ENCODE assay signal across 15 mouse cellular contexts in genomic region chr8:47737120-47737519, GRCm38 (mm10). TPM values are rescaled to one million over a fixed set of nuclear protein-coding genes. Genes with fewer than 3 reads are reported as not detected.
DNase-seq lines count a peak whose midpoint lies in the region; ATAC-seq and TF ChIP-seq lines count a peak whose summit lies in the region.
"Had no signal": no experiment of that assay in that cellular context is flagged by ENCODE, and none has a peak within 500 bp of the region (broad histone marks: within the 10 kb centered on the region; RNA-seq: fewer than 3 reads in every experiment).

No protein-coding gene starts in this region.

- no peaks in the 10 kb centered on the region for H3K4me1 ChIP-seq in forebrain, embryonic 13.5 days
- H3K4me1 ChIP-seq in forebrain, embryonic 11.5 days (replicated peaks; ENCODE audit: control insufficient read depth, insufficient read depth, low read length): no peaks in the 10 kb centered on the region
- no peaks in the 10 kb centered on the region for H3K4me1 ChIP-seq in midbrain, postnatal 0 days (ENCODE audit: insufficient read depth, low read length)
- no peaks in the 10 kb centered on the region for H3K4me1 ChIP-seq in midbrain, embryonic 13.5 days (replicated peaks)
- H3K4me1 ChIP-seq in hindbrain, embryonic 15.5 days (replicated peaks): peaks cover 6% of the 10 kb centered on the region; the same call in 1 of the 2 replicates
- H3K4me1 ChIP-seq: embryonic facial prominence, embryonic 15.5 days; heart, embryonic 12.5 days had no signal

- peak; percentile 23; the same call in 1 of the 2 replicates for TF ChIP-seq CTCF in midbrain, postnatal 0 days (IDR thresholded peaks at IDR 0.05)

- H3K4me3 ChIP-seq in forebrain, embryonic 13.5 days: no peak overlapping the region
- H3K4me3 ChIP-seq in forebrain, embryonic 11.5 days (ENCODE audit: low read depth, low read length): no peak overlapping the region
- no peak overlapping the region for H3K4me3 ChIP-seq in midbrain, postnatal 0 days (ENCODE audit: low read depth, low read length)
- H3K4me3 ChIP-seq in midbrain, embryonic 13.5 days (replicated peaks): no peak overlapping the region
- no peak overlapping the region for H3K4me3 ChIP-seq in hindbrain, embryonic 15.5 days
- H3K4me3 ChIP-seq: embryonic facial prominence, embryonic 15.5 days; heart, embryonic 12.5 days; neural tube, embryonic 12.5 days had no signal

- ATAC-seq in forebrain, embryonic 13.5 days: 0 out of 2 replicates have a peak, but pooled peaks have one; percentile 30
- no peak for ATAC-seq in forebrain, embryonic 11.5 days (replicated peaks; ENCODE audit: low FRiP score)
- ATAC-seq in midbrain, postnatal 0 days (ENCODE audit: low FRiP score): peak; percentile 56
- no peak for ATAC-seq in midbrain, embryonic 13.5 days
- ATAC-seq in hindbrain, embryonic 15.5 days (ENCODE audit: low FRiP score, low read depth): peak; percentile 65; the same call in 1 of the 2 replicates

- WGBS in forebrain, embryonic 13.5 days: 68% methylated on average over 7 of the region's 7 CpGs
- WGBS in forebrain, embryonic 11.5 days: 70% methylated on average over 7 of the region's 7 CpGs
- WGBS in midbrain, postnatal 0 days: 51% methylated on average over 7 of the region's 7 CpGs
- 71% methylated on average over 7 of the region's 7 CpGs for WGBS in midbrain, embryonic 13.5 days
- 32% methylated on average over 7 of the region's 7 CpGs for WGBS in hindbrain, embryonic 15.5 days

- H3K4me2 ChIP-seq in forebrain, embryonic 13.5 days: no peak overlapping the region
- H3K4me2 ChIP-seq in forebrain, embryonic 11.5 days (ENCODE audit: low read depth, low read length, severe bottlenecking): no peak overlapping the region
- no peak overlapping the region for H3K4me2 ChIP-seq in midbrain, postnatal 0 days (ENCODE audit: low read depth, low read length, poor library complexity, severe bottlenecking)
- H3K4me2 ChIP-seq in midbrain, embryonic 13.5 days (replicated peaks): no peak overlapping the region
- no peak overlapping the region for H3K4me2 ChIP-seq in hindbrain, embryonic 15.5 days
- H3K4me2 ChIP-seq: embryonic facial prominence, embryonic 15.5 days; heart, embryonic 12.5 days; neural tube, embryonic 12.5 days had no signal

- no peak overlapping the region for H3K9ac ChIP-seq in forebrain, embryonic 13.5 days
- no peak overlapping the region for H3K9ac ChIP-seq in forebrain, embryonic 11.5 days (ENCODE audit: low read length)
- H3K9ac ChIP-seq in midbrain, postnatal 0 days (replicated peaks; ENCODE audit: low read length, poor library complexity, severe bottlenecking): no peak overlapping the region
- H3K9ac ChIP-seq in midbrain, embryonic 13.5 days (replicated peaks): no peak overlapping the region
- H3K9ac ChIP-seq in hindbrain, embryonic 15.5 days: no peak overlapping the region
- H3K9ac ChIP-seq: embryonic facial prominence, embryonic 15.5 days; heart, embryonic 12.5 days; neural tube, embryonic 12.5 days had no signal

- H3K27ac ChIP-seq in forebrain, embryonic 13.5 days: no peak overlapping the region
- H3K27ac ChIP-seq in forebrain, embryonic 11.5 days (ENCODE audit: low read depth, low read length): no peak overlapping the region
- H3K27ac ChIP-seq in midbrain, postnatal 0 days (ENCODE audit: low read depth, low read length): no peak overlapping the region
- no peak overlapping the region for H3K27ac ChIP-seq in midbrain, embryonic 13.5 days
- no peak overlapping the region for H3K27ac ChIP-seq in hindbrain, embryonic 15.5 days (replicated peaks)
- H3K27ac ChIP-seq: embryonic facial prominence, embryonic 15.5 days; kidney, postnatal 0 days; neural tube, embryonic 12.5 days had no signal

- H3K27me3 ChIP-seq in forebrain, embryonic 13.5 days: 0 out of 2 replicates have a peak, but pooled peaks cover 2% of the 10 kb centered on the region
- H3K27me3 ChIP-seq in forebrain, embryonic 11.5 days (ENCODE audit: control insufficient read depth, insufficient read depth, low read length): no peaks in the 10 kb centered on the region
- no peaks in the 10 kb centered on the region for H3K27me3 ChIP-seq in midbrain, postnatal 0 days (ENCODE audit: insufficient read depth, low read length)
- H3K27me3 ChIP-seq in midbrain, embryonic 13.5 days: no peaks in the 10 kb centered on the region
- H3K27me3 ChIP-seq in hindbrain, embryonic 15.5 days: no peaks in the 10 kb centered on the region; the same call in 1 of the 2 replicates
- H3K27me3 ChIP-seq: embryonic facial prominence, embryonic 15.5 days had no signal

- no peak for DNase-seq in forebrain, embryonic 11.5 days (ENCODE audit: low spot score)
- DNase-seq in midbrain, postnatal 0 days (ENCODE audit: low spot score): peak; percentile 74
- no peak for DNase-seq in testis, postnatal 14 days (ENCODE audit: low spot score)
- DNase-seq in testis, postnatal 10 days (ENCODE audit: low spot score): no peak
- no peak for DNase-seq in Muller cell, postnatal 12 days (ENCODE audit: inconsistent ontology term)
- DNase-seq: cerebellum, adult 18-20 months; lung, adult 2 months; retina, postnatal 1 day had no signal

- H3K36me3 ChIP-seq in forebrain, embryonic 13.5 days (ENCODE audit: poor library complexity, severe bottlenecking): no peaks in the 10 kb centered on the region
- no peaks in the 10 kb centered on the region for H3K36me3 ChIP-seq in forebrain, embryonic 11.5 days (ENCODE audit: control insufficient read depth, insufficient read depth, low read length)
- H3K36me3 ChIP-seq in midbrain, postnatal 0 days (ENCODE audit: insufficient read depth, low read length): no peaks in the 10 kb centered on the region
- H3K36me3 ChIP-seq in midbrain, embryonic 13.5 days: no peaks in the 10 kb centered on the region
- no peaks in the 10 kb centered on the region for H3K36me3 ChIP-seq in hindbrain, embryonic 15.5 days
- H3K36me3 ChIP-seq: embryonic facial prominence, embryonic 15.5 days; heart, embryonic 12.5 days; neural tube, embryonic 12.5 days had no signal

- no peaks in the 10 kb centered on the region for H3K9me3 ChIP-seq in forebrain, embryonic 13.5 days (replicated peaks)
- no peaks in the 10 kb centered on the region for H3K9me3 ChIP-seq in forebrain, embryonic 11.5 days (ENCODE audit: control insufficient read depth, low read length)
- no peaks in the 10 kb centered on the region for H3K9me3 ChIP-seq in midbrain, postnatal 0 days (ENCODE audit: low read length)
- H3K9me3 ChIP-seq in midbrain, embryonic 13.5 days: no peaks in the 10 kb centered on the region
- no peaks in the 10 kb centered on the region for H3K9me3 ChIP-seq in hindbrain, embryonic 15.5 days
- H3K9me3 ChIP-seq: embryonic facial prominence, embryonic 15.5 days; heart, embryonic 12.5 days; neural tube, embryonic 12.5 days had no signal

RNA-seq across cellular contexts. Expression of gene Cdkn2aip, which starts 23.4 kb away (rescaled TPM):
- 47.3 and 47.9 TPM in 2 replicates for polyA plus RNA-seq in forebrain, embryonic 13.5 days (2015; fragmentation: Nextera tagmentation; extraction: Ambion mirVana)
- 45.7 and 46.3 TPM in 2 replicates for polyA plus RNA-seq in forebrain, embryonic 11.5 days (2014; fragmentation: Nextera tagmentation; extraction: Ambion mirVana)
- 19.4 and 19.9 TPM in 2 replicates for total RNA-seq in midbrain, postnatal 0 days (2014; rRNA removed)
- polyA plus RNA-seq in midbrain, postnatal 0 days (2015; fragmentation: Nextera tagmentation; extraction: Ambion mirVana): 21.8 and 23.3 TPM in 2 replicates
- polyA plus RNA-seq in midbrain, embryonic 13.5 days (2015; fragmentation: Nextera tagmentation; extraction: Ambion mirVana): 44.3 and 45.7 TPM in 2 replicates
- 27.7 and 29.7 TPM in 2 replicates for polyA plus RNA-seq in hindbrain, embryonic 15.5 days (2015; fragmentation: Nextera tagmentation; extraction: Ambion mirVana)

Comparison
In these comparisons a context has a peak if more than half of its experiments do, and no peak if none do; other contexts are left out.
1. ATAC-seq: peak in forebrain, embryonic 13.5 days (single experiment), midbrain, postnatal 0 days (single experiment) and hindbrain, embryonic 15.5 days (single experiment); none in forebrain, embryonic 11.5 days (single experiment) and midbrain, embryonic 13.5 days (single experiment).